Mouse (Mus musculus) megakaryocyte, embryonic 14.5 days (primary cell): ENCODE data around the gene Tle6.

Experiments used
- FLI1 ChIP-seq: IDR thresholded peaks from 2 replicates; pipeline ENCODE4 v1.6.1; 2012; ENCODE audit warnings: low read length, inconsistent platforms, mixed read lengths
- GATA1 ChIP-seq: IDR thresholded peaks from 3 replicates; pipeline ENCODE4 v1.6.1; 2012; ENCODE audit warnings: mixed read lengths, low read length, inconsistent platforms, borderline replicate concordance

GRCm38 (mm10) chr10:81546788-81547571 is 53.9 kb downstream of the Tle6 start:
- TF ChIP-seq GATA1 = no peak
- TF ChIP-seq FLI1 = no peak
